Mouse (Mus musculus) kidney, adult 18-20 months (tissue): Measurements from ENCODE around the gene Usp25.

Experiments used
- DNase-seq: peaks from one replicate; pipeline ENCODE4 v3.0.0; 2021

The Usp25 gene

DNA sequence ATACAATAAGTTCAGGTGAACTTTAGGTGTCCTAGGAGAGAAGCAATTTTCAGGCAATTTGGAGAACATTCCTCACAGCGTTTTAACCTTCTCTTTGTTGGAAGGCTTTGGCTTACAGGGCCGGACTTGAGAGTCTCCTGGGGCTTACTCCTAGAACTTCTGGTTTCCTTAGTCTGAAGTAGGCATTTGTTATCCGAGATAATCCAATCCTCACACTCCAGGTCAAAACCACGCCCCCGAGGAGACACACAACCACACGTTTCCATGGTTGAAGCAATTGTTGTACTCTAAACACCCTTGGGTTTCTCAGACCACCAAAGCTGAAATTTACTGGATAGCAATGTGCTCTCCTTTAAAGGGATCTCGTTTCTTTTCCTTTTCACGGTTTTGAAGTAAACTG lies 136.8 kb downstream of the Usp25 start:
- DNase-seq, result no peak

DNA sequence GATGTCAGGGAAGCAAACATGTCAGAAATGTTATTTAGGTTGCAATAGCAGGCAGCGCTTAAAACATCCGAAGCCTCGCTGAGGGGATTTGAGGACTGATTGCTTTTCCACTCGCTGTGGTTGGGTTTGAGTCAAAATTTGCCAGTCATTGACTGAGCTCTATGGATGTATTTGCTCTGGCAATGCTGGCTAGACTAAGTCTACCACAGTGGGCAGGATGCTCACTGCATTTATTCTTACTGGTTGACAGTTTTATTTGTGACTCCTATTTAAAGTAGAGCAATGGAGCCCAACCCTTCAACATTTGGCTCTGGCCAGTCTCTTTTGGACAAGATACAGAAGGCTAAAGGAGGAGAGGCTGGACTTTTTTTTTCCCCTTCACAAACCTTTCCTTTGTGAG lies 137.4 kb downstream of the Usp25 start:
- no peak for DNase-seq

DNA sequence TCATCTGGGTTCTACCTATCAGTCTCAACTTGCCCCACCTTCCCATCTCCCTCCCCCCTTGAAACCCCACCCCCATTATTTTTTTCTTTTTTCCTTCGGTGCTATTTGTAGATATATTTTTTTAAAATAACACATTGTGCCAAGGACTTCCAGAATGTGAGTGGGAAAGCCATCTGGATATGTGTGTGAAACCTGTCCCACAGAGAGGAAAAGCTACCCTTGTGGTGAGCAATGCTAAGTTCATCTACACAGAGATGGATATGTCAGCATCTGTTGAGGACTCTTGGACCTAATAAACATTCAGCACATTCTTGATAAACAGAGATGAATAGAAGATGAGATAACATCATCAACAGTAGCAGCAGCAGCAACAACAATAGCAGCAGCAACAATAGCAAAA lies 138.8 kb downstream of the Usp25 start:
- DNase-seq, result no peak

DNA sequence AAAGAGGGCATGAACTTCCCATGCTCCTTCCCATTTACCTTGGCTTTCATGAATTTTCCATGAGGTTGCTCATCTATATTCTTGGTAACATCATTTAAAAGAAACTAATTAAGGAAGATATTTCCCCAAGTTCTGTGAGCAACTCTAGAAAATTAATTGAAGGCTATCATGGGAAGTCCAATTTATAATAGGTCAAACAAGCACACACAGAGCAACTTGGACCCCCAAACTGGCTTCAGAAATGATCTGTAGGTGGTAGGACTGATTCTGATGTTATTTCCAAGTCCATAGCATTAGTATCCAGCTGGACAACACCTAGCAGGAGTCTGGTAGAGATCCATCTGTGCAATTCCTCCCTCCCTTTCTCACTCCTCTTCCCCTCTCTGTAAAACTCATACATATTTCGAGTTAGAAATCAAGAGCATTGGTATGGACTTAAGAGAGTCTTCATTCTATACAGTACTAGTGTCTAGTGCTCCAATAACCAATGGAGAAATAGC lies 139.8 kb downstream of the Usp25 start:
- no peak for DNase-seq

DNA sequence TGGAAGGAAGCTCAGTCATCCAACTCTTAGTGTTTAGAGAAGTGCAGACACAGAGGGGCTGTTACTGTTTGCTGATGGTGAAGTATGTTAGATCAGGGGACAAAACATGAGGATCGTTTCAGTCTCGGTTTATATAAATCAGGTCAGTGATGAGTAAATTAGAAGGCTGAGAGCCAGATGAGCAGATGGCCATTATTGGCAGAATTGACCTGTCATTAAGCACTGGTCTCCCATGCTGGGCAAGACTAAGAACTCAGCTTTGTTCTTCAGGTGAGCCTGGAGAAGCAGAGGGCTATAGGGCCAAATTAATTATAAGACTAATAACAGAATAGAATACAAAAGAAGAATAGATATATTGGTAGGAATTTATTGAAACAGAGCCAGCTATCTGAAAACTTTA lies 140.3 kb downstream of the Usp25 start:
- no peak for DNase-seq

DNA sequence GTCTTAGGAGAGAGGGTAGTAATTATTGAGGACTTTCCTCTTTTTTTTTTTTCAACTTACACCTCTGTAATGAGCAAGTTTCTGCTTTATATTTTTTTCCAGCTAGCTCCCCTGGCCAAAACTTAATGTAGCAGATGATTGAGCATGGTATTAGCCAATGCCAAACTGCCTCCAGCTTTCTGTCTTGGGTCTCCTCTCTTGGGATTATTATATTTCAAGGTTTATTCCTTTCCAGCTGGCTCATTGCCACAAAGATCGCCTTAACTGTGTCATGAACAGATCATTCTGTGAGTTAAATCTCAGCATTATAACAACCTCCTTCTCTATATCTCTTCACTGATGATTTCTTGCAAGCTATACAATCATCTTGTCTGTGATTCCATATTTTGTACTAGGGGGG lies 141.3 kb downstream of the Usp25 start:
- DNase-seq, result no peak
